Mouse (Mus musculus) spleen, postnatal 10 days (tissue): ENCODE measurements around the gene Sult1e1.

ENCODE experiments used
- DNase-seq, 2 experiments: peaks; one replicate each; pipeline ENCODE4 v3.0.0; 2021 to 2022; ENCODE audit warnings: low spot score in 2 of 2

Sult1e1 gene

DNA sequence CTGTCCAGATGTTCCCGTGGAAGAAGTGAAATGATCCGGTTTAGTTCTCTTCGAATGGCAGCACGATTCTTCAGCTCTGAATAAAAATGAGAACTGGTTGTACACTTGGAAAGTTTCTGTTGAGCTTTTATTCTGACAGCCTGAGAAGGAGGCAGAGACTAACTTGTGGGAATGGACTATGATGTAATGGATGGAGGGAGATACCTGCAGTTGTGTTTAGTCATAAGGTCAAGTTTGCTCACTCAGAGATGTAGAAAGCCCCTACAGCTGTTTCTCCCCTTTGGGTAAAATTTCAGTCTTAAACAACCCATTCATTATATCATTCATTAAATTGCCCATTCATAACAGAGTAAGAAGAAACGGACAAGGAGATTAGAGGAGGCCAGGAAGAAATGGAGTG, at the start of gene Sult1e1:
Gene Sult1e1, minus strand, starts transcription at position 101 of the 400 bp plus-strand sequence.
- no peak for DNase-seq

DNA sequence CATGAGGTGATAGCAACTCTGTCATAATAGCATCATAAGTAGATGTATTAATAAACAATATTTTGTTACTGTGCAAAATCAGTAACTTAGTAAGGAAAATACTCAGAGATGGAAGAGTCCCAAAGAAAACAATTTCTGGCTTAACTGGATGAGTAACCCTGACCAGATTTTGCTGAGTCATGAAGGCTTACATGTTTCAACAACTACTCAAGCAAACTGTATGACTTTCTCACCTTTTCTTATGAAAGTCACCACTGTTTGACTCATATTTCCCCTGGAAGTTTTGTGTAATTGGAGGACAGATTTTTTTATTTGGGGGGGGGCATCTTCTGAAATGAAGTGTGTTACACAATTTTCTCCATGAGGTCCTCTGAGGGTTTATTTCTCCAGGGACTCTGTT, 31.3 kb upstream of the Sult1e1 start:
- DNase-seq: no peak

- no peak for DNase-seq
These were observed 23.7 kb upstream of the Sult1e1 start for GRCm38 (mm10) chr5:87615128-87615390.

- DNase-seq: no peak
These were observed 23.2 kb upstream of the Sult1e1 start for GRCm38 (mm10) chr5:87614364-87615127.

DNA sequence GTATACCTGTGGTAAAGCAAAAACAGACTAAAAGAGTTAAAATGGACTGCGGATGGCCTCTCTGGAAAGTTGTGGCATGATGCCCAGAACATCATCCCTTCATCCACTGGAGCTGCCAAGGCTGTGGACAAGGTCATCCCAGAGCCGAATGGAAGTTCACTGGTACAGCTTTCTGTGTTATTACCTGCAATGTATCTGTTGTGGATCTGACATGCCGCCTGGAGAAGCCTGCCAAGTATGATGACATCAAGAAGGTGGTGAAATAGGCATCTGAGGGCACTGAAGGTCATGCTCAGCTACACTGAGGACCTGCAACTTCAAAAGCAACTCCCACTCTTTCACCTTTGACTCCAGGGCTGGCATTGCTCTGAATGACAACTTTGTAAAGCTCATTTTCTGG, 9.6 kb upstream of the Sult1e1 start:
- no peak for DNase-seq

DNA sequence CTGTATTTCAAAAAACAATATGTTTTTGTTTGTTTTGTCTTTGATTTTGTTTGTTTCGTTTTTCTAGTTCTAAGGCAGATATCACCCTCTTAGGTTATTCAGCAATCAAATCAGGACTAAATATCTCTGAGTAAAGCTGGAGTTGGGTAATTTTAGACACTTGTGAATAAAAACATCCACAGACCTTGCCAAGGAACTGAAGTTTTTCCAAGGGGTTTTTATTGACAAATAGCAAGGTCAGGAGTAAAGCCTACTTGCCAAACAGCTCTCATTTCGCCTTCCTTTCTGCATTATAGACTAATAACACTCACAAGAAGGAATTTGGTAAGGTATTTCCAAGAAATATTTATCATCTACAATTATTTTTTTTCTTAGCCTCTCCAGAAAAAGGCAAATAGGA, 6.5 kb upstream of the Sult1e1 start:
- DNase-seq: no peak

DNA sequence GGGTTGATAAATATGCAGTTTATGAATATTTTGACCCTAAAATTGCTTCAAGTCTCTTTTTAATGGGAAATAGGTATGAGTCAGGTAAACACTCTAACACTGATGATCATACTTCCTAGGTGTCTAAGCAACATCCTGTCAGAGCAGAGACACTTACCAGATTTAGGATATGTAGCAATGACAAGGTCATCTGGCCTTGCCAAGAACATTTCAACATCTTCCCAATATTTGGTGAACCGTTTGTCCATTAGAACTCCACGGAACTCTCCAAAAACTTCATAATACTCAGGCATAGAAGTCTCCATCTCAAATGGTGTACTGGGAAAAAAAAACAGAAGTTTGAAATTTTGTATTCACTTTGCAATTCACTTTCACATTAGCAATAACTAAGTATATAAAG, 1.5 kb downstream of the Sult1e1 start:
- DNase-seq: no peak

DNA sequence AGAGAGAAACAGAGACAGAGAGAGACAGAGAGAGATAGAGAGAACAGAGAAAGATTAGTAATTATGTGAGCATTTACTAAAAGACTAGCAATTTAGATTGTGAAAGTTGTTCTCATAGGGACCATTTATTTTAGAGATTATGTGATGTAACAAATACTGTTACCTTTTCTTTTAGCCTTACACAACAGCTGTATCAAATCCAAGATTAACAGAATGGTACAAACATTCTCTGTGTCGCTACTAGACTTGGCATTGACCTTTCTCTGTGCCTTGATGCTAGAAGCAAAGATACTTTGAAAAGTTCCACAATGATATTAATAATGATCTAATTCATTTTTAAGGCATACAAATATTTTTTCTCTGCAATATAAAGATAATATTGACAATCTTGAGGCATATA, 11.0 kb downstream of the Sult1e1 start:
- no peak for DNase-seq

DNA sequence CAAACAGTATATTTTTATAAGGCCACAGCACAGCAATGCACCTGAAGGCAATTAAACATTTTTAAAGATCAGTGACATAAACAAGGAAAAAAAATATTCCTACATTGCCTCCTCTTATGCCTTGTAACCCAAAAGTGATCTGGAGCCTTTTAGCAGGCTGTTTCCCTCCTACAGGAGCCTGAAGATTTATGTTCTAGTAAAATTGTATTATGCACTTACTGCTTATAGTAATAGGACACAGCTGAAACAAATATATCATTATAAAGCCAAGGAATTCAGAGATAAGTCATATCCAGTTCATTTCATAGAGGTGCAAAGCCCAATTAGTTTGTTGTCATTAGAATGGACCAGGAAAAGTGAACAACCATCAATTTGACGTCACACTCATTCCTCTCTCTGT, 17.2 kb downstream of the Sult1e1 start:
- no peak for DNase-seq

DNA sequence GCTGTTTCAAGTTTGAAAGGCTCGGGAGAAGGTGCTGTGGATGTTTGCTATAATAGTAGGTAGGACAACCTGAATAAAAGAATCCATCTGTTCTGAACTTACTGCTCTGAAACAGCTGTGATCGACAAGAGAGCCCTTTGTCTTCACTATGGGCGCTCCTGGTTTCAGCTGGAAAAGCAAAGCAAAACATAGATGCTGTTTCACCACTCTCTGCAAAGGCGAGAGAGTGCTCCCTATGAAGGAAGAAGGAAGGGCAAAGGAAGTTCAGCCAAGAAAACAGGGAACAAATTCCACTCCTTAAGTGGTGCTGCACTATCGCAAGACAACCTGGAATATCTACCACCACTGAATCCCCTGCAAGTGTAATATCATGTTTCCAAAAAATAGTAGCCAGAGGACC, 17.9 kb downstream of the Sult1e1 start:
- DNase-seq: no peak

DNA sequence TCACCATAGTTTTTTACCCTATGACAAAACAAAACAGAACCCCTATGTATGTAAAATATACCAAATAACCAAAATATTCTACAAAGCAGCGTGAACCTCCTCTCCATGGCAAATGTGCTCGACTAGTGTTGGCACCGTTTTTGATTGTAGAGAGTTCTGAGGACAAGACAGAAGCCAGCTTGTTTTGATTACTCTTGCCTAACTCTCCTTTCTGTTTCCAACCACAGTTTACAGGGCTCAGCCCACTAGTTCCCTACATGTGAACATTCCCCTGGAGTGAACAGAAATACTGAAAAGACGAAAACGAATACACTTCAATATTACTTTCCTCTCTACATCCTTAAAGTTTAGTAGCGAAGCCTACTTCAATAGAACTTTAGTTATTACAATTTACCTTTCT, 18.6 kb downstream of the Sult1e1 start:
- DNase-seq: no peak

DNA sequence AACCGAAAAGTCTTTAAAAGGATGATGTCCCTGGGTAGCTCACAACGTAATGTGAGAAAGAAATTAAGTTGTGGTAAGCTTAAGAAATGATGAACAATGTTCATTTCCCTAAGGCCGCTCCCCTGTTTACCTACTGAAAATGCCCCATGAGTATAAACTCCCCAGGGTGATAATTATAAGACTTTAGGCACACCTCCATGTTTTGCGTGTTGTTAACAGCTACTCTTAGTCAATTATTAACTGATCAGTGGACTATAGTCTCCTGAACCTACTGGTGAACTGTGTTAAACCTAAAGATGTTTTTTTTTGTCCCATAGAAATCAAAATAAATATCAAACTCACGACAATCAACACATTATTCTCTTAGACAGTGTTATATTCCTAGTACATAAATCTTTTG, 22.5 kb downstream of the Sult1e1 start, which contains the start of gene Sult1d1:
Gene Sult1d1, minus strand, starts transcription at position 183 of the 400 bp plus-strand sequence.
- DNase-seq: no peak

GRCm38 (mm10) chr5:87567306-87567705, 24.1 kb downstream of the Sult1e1 start:
- no peak for DNase-seq

- DNase-seq: no peak
These were observed 28.4 kb downstream of the Sult1e1 start for GRCm38 (mm10) chr5:87562966-87563365.

- no peak for DNase-seq
These were observed 28.9 kb downstream of the Sult1e1 start for GRCm38 (mm10) chr5:87562526-87562925.

DNA sequence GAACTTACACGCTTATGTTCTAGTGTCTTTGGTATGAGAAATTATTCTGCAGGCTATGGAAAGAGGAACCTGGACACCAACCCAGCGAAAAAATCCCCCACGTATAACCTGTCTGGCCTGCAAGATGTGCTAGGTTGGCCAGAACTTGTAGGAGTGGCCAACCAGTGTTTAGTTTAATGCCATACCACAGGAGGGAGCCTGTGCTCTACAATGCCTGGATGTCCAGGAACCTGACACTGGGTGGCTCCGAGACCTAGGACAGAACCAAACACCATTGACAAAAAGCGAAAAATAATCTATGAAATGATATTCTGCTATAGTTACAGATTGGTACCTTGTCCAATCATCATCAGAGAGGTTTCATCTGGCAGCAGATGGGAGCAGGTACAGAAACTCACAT, 31.2 kb downstream of the Sult1e1 start:
- DNase-seq: no peak

- DNase-seq: no peak
These were observed 40.5 kb downstream of the Sult1e1 start for GRCm38 (mm10) chr5:87550935-87551334.

DNA sequence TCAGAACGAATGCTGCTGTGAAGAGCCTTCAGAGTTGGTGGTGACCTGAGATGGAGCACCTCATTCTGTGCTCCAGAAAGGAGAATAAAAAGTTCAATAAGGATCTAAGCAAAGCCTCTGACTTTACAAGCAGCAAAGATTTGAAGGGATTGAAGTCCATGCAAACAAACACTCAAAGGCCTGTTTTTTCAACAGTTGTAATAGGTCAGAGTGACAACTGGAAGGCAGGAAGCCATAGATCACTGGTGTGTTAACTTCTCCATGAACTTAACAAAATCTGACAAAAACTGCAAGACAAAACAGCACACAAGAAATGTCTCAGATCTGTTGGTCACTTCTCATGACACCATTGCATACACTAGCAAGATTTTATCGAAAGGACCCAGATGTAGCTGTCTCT, 53.3 kb downstream of the Sult1e1 start, which contains the start of gene Sult1b1:
Gene Sult1b1, minus strand, starts transcription at position 85 of the 400 bp plus-strand sequence.
- no peak for DNase-seq

- DNase-seq: no peak
These were observed 55.3 kb downstream of the Sult1e1 start for GRCm38 (mm10) chr5:87535994-87536644.

GRCm38 (mm10) chr5:87532288-87532687, 59.1 kb downstream of the Sult1e1 start:
- no peak for DNase-seq
